Mouse (Mus musculus): ENCODE results near the gene Yipf6.

DNA sequence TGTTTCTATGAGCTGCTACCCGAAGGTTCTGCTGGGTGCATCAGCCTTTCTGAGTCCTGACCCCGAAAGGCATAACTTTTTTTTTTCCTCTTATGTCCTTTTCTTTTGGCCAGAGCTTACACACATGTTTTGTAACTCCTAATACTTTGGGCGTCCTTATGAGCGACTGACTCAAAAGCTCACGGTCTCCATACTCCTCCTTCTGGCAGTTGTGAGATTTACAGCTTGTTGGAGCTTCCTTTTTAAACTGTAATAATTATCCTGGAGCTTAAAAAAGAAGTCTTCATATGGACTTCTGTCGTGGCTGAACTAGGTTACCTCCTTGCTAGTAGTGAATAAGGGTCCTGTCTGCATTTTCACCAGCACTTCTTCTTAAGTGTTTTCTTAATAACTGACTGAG, 16.7 kb upstream of the Yipf6 start:
- TF ChIP-seq POLR2A (IDR thresholded peaks at IDR 0.05; ENCODE audit: low read depth, low read length) = no peak
- peak; percentile 37; the same call in 1 of the 2 replicates for TF ChIP-seq CTCF (conservative IDR thresholded peaks at IDR 0.05; ENCODE audit: insufficient read depth, insufficient read length, low read depth, low read length)

Data from kidney, adult 2 months (tissue).